Mouse (Mus musculus): Measurements from ENCODE around the gene Crkl. TPM values are rescaled to one million over a fixed set of nuclear protein-coding genes. Genes with fewer than 3 reads are reported as not detected.

Gene Crkl
- total RNA-seq, 2 experiments from 2014 or later, result 34.3 to 36.0 TPM

- DNase-seq (ENCODE audit: low spot score in 2 of 2), result no peak
These were observed 74.4 kb downstream of the Crkl start for GRCm38 (mm10) chr16:17526223-17526622.

GRCm38 (mm10) chr16:17527606-17528005 is 75.8 kb downstream of the Crkl start:
- no peak for DNase-seq (ENCODE audit: low spot score in 2 of 2)

GRCm38 (mm10) chr16:17528276-17528675 is 76.5 kb downstream of the Crkl start:
- no peak for DNase-seq (ENCODE audit: low spot score in 2 of 2)

- DNase-seq (ENCODE audit: low spot score in 2 of 2), result no peak
These were observed 78.3 kb downstream of the Crkl start for GRCm38 (mm10) chr16:17529981-17530586.

GRCm38 (mm10) chr16:17530640-17531288 is 79.0 kb downstream of the Crkl start, which contains the start of gene Thap7:
Thap7 (minus strand) TSS chr16:17531136.
- DNase-seq (ENCODE audit: low spot score in 2 of 2), result peak; percentile 96

GRCm38 (mm10) chr16:17532271-17532670 is 80.5 kb downstream of the Crkl start:
- DNase-seq (ENCODE audit: low spot score in 2 of 2), result no peak

- no peak for DNase-seq (ENCODE audit: low spot score in 2 of 2)
These were observed 81.0 kb downstream of the Crkl start for GRCm38 (mm10) chr16:17532676-17533329.

GRCm38 (mm10) chr16:17536584-17536983 is 84.8 kb downstream of the Crkl start:
- no peak for DNase-seq (ENCODE audit: low spot score in 2 of 2)

Other genes with a start within 250 kb of the Crkl start
- 100 to 1,000 TPM; 173 to 178 TPM for gene Ube2l3, start 249.3 kb upstream of the Crkl start, total RNA-seq (2021)
- 1 to 10 TPM; 2.7 to 2.9 TPM for gene Rimbp3, start 243.4 kb upstream of the Crkl start, total RNA-seq (2021)
- gene Hic2, start 218.4 kb upstream of the Crkl start, total RNA-seq (2021), result 1 to 10 TPM; 6.1 to 6.2 TPM
- gene Tmem191c, start 175.9 kb upstream of the Crkl start, total RNA-seq (2021), result 100 to 1,000 TPM; 103 to 127 TPM
- 1 to 10 TPM in 1 of 2 experiments, under 1 TPM in 1; 0.73 to 1.8 TPM for gene Serpind1, start 120.6 kb upstream of the Crkl start, total RNA-seq (2021)
- 10 to 100 TPM; 30.8 to 31.9 TPM for gene Snap29, start 46.0 kb upstream of the Crkl start, total RNA-seq (2021)
- gene Pi4ka, start 45.7 kb upstream of the Crkl start, total RNA-seq (2021), result 100 to 1,000 TPM; 174 to 177 TPM
- gene Aifm3, start 37.6 kb downstream of the Crkl start, total RNA-seq (2021), result 10 to 100 TPM; 36.4 to 39.9 TPM
- gene Lztr1, start 56.7 kb downstream of the Crkl start, total RNA-seq (2021), result 100 to 1,000 TPM; 182 to 188 TPM
- gene Thap7, start 79.1 kb downstream of the Crkl start, total RNA-seq (2021), result 10 to 100 TPM; 33.1 to 38.2 TPM
- 1 to 10 TPM; 1.7 to 2.4 TPM for gene Lrrc74b, start 109.3 kb downstream of the Crkl start, total RNA-seq (2021)
- 1 to 10 TPM in 1 of 2 experiments, under 1 TPM in 1; 0.58 to 1.1 TPM for gene P2rx6, start 109.9 kb downstream of the Crkl start, total RNA-seq (2021)
- 10 to 100 TPM; 75.7 to 77.6 TPM for gene Slc7a4, start 131.2 kb downstream of the Crkl start, total RNA-seq (2021)
- gene Smpd4, start 167.4 kb downstream of the Crkl start, total RNA-seq (2021), result 10 to 100 TPM; 39.7 to 46.6 TPM
- gene Ccdc74a, start 194.5 kb downstream of the Crkl start, total RNA-seq (2021), result 10 to 100 TPM; 40.5 to 42.3 TPM

Data from layer of hippocampus, postnatal 10 days (tissue).